Mouse (Mus musculus) lung, postnatal 0 days (tissue): ENCODE results near the gene Cdh5. TPM values are rescaled to one million over a fixed set of nuclear protein-coding genes. Genes with fewer than 3 reads are reported as not detected.

Experiments
- ATAC-seq: fragments of 200-750 bp; cut with Nextera tagmentation; 2 replicates; pipeline ENCODE4 v1.8.0; 2017; ENCODE audit warnings: moderate library complexity
- DNase-seq: peaks from one replicate; pipeline ENCODE4 v3.0.0-alpha.2; 2016; ENCODE audit warnings: low spot score
- H3K27ac ChIP-seq: fragments of 300-500 bp; sonication (generic); 2 replicates; pipeline ENCODE4 v1.5.1; 2014; ENCODE audit warnings: antibody characterized with exemption, mild to moderate bottlenecking, low read length, mixed read lengths
- H3K27me3 ChIP-seq: fragments of 300-500 bp; sonication (generic); replicated peaks from 2 replicates; pipeline ENCODE4 v1.6.1; 2014; ENCODE audit warnings: low read length, mixed read lengths; ENCODE audit not compliant: insufficient read depth
- H3K36me3 ChIP-seq: fragments of 300-500 bp; sonication (generic); 2 replicates; pipeline ENCODE4 v1.6.1; 2014; ENCODE audit warnings: low read length, mixed read lengths; ENCODE audit not compliant: insufficient read depth
- H3K4me1 ChIP-seq: fragments of 300-500 bp; sonication (generic); 2 replicates; pipeline ENCODE4 v1.6.1; 2014; ENCODE audit warnings: antibody characterized with exemption, low read depth, low read length, mixed read lengths; ENCODE audit not compliant: insufficient read depth
- H3K4me2 ChIP-seq: fragments of 300-500 bp; sonication (generic); replicated peaks from 2 replicates; pipeline ENCODE4 v1.6.1; 2014; ENCODE audit warnings: low read depth, mild to moderate bottlenecking, low read length, moderate library complexity, mixed read lengths
- H3K4me3 ChIP-seq: fragments of 300-500 bp; sonication (generic); 2 replicates; pipeline ENCODE4 v1.5.1; 2014; ENCODE audit warnings: low read depth, low read length
- H3K9ac ChIP-seq: fragments of 300-500 bp; sonication (generic); replicated peaks from 2 replicates; pipeline ENCODE4 v1.6.1; 2014; ENCODE audit warnings: low read depth, mild to moderate bottlenecking
- H3K9me3 ChIP-seq: fragments of 300-500 bp; sonication (generic); 2 replicates; pipeline ENCODE4 v1.6.1; 2016; ENCODE audit warnings: low read length, mixed read lengths
- CTCF ChIP-seq: IDR thresholded peaks from 2 replicates; pipeline ENCODE4 v1.5.1; 2016; ENCODE audit warnings: antibody characterized with exemption, mild to moderate bottlenecking
- EP300 ChIP-seq: IDR thresholded peaks from 2 replicates; pipeline ENCODE4 v1.6.1; 2016; ENCODE audit warnings: antibody characterized with exemption, mild to moderate bottlenecking, control low read depth
- WGBS: fragments of 180-500 bp; shearing (Covaris S2); extraction: QIAGEN DNeasy Blood & Tissue Kit; methylation state at CpG from one replicate; pipeline ENCODE4 v1.1.7; 2014; 5-methylcytosine and 5-hydroxymethylcytosine counted together
- polyA plus RNA-seq: library from polyadenylated mRNA; unstranded; fragments of >200 nt; fragmentation: Nextera tagmentation; extraction: Ambion mirVana; gene quantifications from 2 replicates; pipeline ENCODE4 v1.2.1, GENCODE M21; 2015

Gene Cdh5
- polyA plus RNA-seq, 1 experiment from 2014 or later, result 99.0 TPM

GRCm38 (mm10) chr8:104169461-104169860 lies 68.0 kb downstream of the Cdh5 start:
- H3K9me3 ChIP-seq, result no peaks in the 10 kb centered on the region
- TF ChIP-seq CTCF (no peak), EP300 (no peak)
- H3K9ac ChIP-seq, result no peak overlapping the region
- no peak overlapping the region for H3K4me2 ChIP-seq
- H3K27me3 ChIP-seq, result peaks cover 38% of the 10 kb centered on the region
- no peaks in the 10 kb centered on the region for H3K4me1 ChIP-seq
- DNase-seq, result no peak
- H3K36me3 ChIP-seq, result no peaks in the 10 kb centered on the region
- 79% methylated on average over 3 of the region's 3 CpGs for WGBS
- H3K27ac ChIP-seq, result no peak overlapping the region
- H3K4me3 ChIP-seq, result no peak overlapping the region
- ATAC-seq, result no peak

- ATAC-seq (peak; percentile 87), DNase-seq (peak; percentile 42)
- Histone ChIP-seq H3K4me2 (peak within 1 kb of the TSS; percentile 97), H3K36me3 (no peaks in the 10 kb centered on the region), H3K27ac (no peak within 1 kb of the TSS), H3K4me1 (no peaks in the 10 kb centered on the region), H3K4me3 (peak within 1 kb of the TSS; percentile 55), H3K9ac (no peak within 1 kb of the TSS; the same call in 1 of the 2 replicates), H3K9me3 (no peaks in the 10 kb centered on the region), H3K27me3 (peaks cover 38% of the 10 kb centered on the region)
- TF ChIP-seq EP300 (no peak), CTCF (no peak)
- WGBS, result 3% methylated on average over 55 of the region's 87 CpGs
Measured at GRCm38 (mm10) chr8:104170118-104171049, 69.0 kb downstream of the Cdh5 start, which contains the start of gene Bean1. Gene Bean1 (plus strand): TSS chr8:104170442.

DNA sequence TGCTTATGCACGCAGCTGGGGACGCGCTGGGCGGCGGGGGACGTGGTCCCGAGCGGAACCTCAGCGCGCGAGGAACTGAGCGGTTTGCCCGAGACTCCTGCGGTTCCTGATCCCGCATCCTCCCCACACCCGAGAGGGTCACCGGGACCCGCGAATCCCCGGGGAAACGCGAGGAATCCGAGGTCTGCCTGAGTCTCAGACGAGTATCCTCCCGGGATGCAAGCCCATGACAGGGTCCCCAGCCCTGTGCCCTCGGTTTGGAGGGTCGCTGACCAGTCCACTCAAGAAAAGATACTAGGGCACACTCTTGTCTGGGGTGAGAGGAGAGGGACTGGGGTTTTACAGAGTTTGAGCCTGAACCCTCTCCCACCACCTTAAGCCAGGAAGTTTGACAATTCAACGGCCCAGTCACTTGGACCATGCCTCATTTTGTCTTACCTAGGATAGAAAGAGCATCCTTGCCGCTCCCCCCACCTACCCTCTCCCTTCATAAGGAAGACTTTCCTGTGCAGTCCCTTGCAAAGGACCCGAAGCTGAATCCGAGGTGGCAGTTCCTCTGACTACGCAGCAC lies 69.7 kb downstream of the Cdh5 start:
- Histone ChIP-seq H3K27me3 (peaks cover 38% of the 10 kb centered on the region), H3K4me3 (peak overlapping the region; percentile 55)
- no peak for DNase-seq

GRCm38 (mm10) chr8:104172420-104172819 lies 71.0 kb downstream of the Cdh5 start:
- Histone ChIP-seq H3K4me1 (no peaks in the 10 kb centered on the region), H3K9me3 (no peaks in the 10 kb centered on the region), H3K27ac (no peak overlapping the region), H3K9ac (no peak overlapping the region), H3K27me3 (peaks cover 38% of the 10 kb centered on the region), H3K4me2 (no peak overlapping the region), H3K4me3 (no peak overlapping the region), H3K36me3 (no peaks in the 10 kb centered on the region)
- no peak for DNase-seq
- no peak for ATAC-seq
- TF ChIP-seq CTCF (no peak), EP300 (no peak)
- WGBS, result 89% methylated on average over 6 of the region's 6 CpGs

More for the DNA sequence above, 69.7 kb downstream of the Cdh5 start:
- no peaks in the 10 kb centered on the region for H3K9me3 ChIP-seq
- H3K27ac ChIP-seq, result no peak overlapping the region
- no peaks in the 10 kb centered on the region for H3K36me3 ChIP-seq
- TF ChIP-seq EP300, result no peak
- no peak for TF ChIP-seq CTCF
- no peak; the same call in 1 of the 2 replicates for ATAC-seq
- H3K9ac ChIP-seq, result no peak overlapping the region; the same call in 1 of the 2 replicates
- no peaks in the 10 kb centered on the region for H3K4me1 ChIP-seq
- peak overlapping the region; percentile 97 for H3K4me2 ChIP-seq
- 4% methylated on average over 31 of the region's 32 CpGs for WGBS

- Histone ChIP-seq H3K4me1 (no peaks in the 10 kb centered on the region), H3K4me2 (no peak overlapping the region), H3K9me3 (no peaks in the 10 kb centered on the region), H3K27me3 (peaks cover 27% of the 10 kb centered on the region), H3K27ac (no peak overlapping the region), H3K36me3 (no peaks in the 10 kb centered on the region), H3K4me3 (no peak overlapping the region), H3K9ac (no peak overlapping the region)
- DNase-seq (peak; percentile 29), ATAC-seq (peak; percentile 73)
- TF ChIP-seq CTCF (no peak), EP300 (no peak; the same call in 1 of the 2 replicates)
- WGBS, result 42% methylated on average over 8 of the region's 8 CpGs
Measured at GRCm38 (mm10) chr8:104175848-104176527, 74.6 kb downstream of the Cdh5 start.

- no peak for TF ChIP-seq EP300
- no peak for TF ChIP-seq CTCF
- Histone ChIP-seq H3K27ac (no peak overlapping the region), H3K4me2 (no peak overlapping the region), H3K9me3 (no peaks in the 10 kb centered on the region), H3K9ac (no peak overlapping the region), H3K4me1 (no peaks in the 10 kb centered on the region), H3K4me3 (no peak overlapping the region), H3K27me3 (peaks cover 17% of the 10 kb centered on the region; the same call in 1 of the 2 replicates), H3K36me3 (no peaks in the 10 kb centered on the region)
- ATAC-seq (no peak), DNase-seq (no peak)
- WGBS, result 80% methylated on average over 4 of the region's 4 CpGs
Measured at GRCm38 (mm10) chr8:104177054-104177453, 75.6 kb downstream of the Cdh5 start.
